Comparison of ENCODE assay signal across 8 mouse cellular contexts in the genomic region with DNA sequence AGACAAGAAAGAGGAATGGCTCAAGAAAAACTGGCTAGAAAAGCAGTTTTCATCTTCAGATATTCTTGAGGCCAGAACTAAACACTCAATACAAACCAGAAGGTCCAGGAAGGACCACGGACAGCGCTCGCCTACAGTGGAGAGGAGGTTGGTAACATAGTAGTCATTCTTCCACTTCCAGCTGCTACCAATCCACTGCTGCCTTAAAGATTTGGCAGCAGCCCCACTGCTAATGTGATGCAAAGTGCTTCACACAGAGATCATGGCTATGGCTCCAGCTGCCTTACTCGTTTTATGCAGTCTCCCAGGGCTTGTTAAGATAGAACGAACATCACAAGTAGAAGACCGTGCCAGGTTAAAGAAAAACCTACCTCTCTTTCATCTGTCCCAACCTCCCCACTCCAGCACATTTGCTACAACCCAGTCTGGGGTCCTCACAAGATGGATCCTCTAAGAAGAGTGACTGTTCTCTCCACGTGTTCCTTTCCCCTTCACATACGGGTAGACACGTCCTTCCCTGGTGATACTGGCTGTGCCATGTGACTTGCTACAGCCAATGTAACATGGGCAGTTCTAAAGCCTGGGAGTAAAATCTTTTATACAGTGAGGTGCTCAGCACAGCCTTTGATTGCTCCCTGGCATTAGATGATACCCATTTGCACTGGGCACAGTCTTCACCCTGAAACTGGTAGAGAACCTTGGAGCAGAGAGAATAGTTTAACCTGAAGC.
DNase-seq lines count a peak whose midpoint lies in the region; ATAC-seq lines count a peak whose summit lies in the region.

No protein-coding gene starts in this region.

- peak; percentile 35 for DNase-seq in adrenal gland, postnatal 14 days
- no peak for DNase-seq in adrenal gland, postnatal 4 days (ENCODE audit: low spot score in 2 of 2)
- peak; percentile 11 for DNase-seq in thymus, postnatal 4 days
- no peak for DNase-seq in thymus, postnatal 0 days (ENCODE audit: low spot score)
- DNase-seq in left cerebral cortex, postnatal 14 days (ENCODE audit: low spot score in 2 of 2): peak; percentile 52 to 89
- peak; percentile 14 for DNase-seq in retina, postnatal 1 day
- no peak for DNase-seq in ovary, adult 18-20 months (ENCODE audit: low spot score)

- intact Hi-C loops in left cerebral cortex, postnatal 14 days (cut with DNase I): loop anchor here (5.0 kb wide), 1 partner anchor 68 kb away; no protein-coding TSS in a partner anchor

- no peak for ATAC-seq in CD4-positive, CD25-positive, alpha-beta regulatory T cell, adult 4 months

Comparison
In these comparisons a context has a peak if more than half of its experiments do, and no peak if none do; other contexts are left out.
1. DNase-seq: peak in adrenal gland, postnatal 14 days (single experiment), thymus, postnatal 4 days (single experiment), left cerebral cortex, postnatal 14 days (2 of 2) and retina, postnatal 1 day (single experiment); none in adrenal gland, postnatal 4 days (0 of 2), thymus, postnatal 0 days (single experiment) and ovary, adult 18-20 months (single experiment).